Mouse (Mus musculus) embryonic facial prominence, embryonic 11.5 days (tissue): Measurements from ENCODE around the gene Ntn3. TPM values are rescaled to one million over a fixed set of nuclear protein-coding genes. Genes with fewer than 3 reads are reported as not detected.
A peak's percentile ranks its signal among the peaks of the same experiment; 100 is the strongest.

Source experiments
- ATAC-seq: fragments of 200-750 bp; cut with Nextera tagmentation; replicated peaks from 2 replicates; pipeline ENCODE4 v1.8.0; 2017; ENCODE audit warnings: low read depth; ENCODE audit not compliant: insufficient number of reproducible peaks, low FRiP score, low TSS enrichment
- DNase-seq: peaks from one replicate; pipeline ENCODE4 v3.0.0-alpha.2; 2015; ENCODE audit warnings: low spot score
- H3K27ac ChIP-seq: fragments of 300-500 bp; sonication (generic); replicated peaks from 2 replicates; pipeline ENCODE4 v1.5.1; 2014; ENCODE audit warnings: mild to moderate bottlenecking, low read depth, low read length, control low read depth
- H3K27me3 ChIP-seq: fragments of 300-500 bp; sonication (generic); 2 replicates; pipeline ENCODE4 v1.6.1; 2014; ENCODE audit warnings: mild to moderate bottlenecking, low read length, moderate library complexity, mixed read lengths; ENCODE audit not compliant: control insufficient read depth, insufficient read depth
- H3K36me3 ChIP-seq: fragments of 300-500 bp; sonication (generic); replicated peaks from 2 replicates; pipeline ENCODE4 v1.6.1; 2014; ENCODE audit warnings: low read depth, mild to moderate bottlenecking, low read length, moderate library complexity, mixed read lengths; ENCODE audit not compliant: control insufficient read depth, insufficient read depth
- H3K4me1 ChIP-seq: fragments of 300-500 bp; sonication (generic); 2 replicates; pipeline ENCODE4 v1.6.1; 2014; ENCODE audit warnings: low read length, mixed read lengths; ENCODE audit not compliant: control insufficient read depth, insufficient read depth
- H3K4me2 ChIP-seq: fragments of 300-500 bp; sonication (generic); 2 replicates; pipeline ENCODE4 v1.6.1; 2014; ENCODE audit warnings: low read depth, mild to moderate bottlenecking, control low read depth, low read length, moderate library complexity
- H3K4me3 ChIP-seq: fragments of 300-500 bp; sonication (generic); 2 replicates; pipeline ENCODE4 v1.5.1; 2014; ENCODE audit warnings: low read depth, low read length, control low read depth
- H3K9ac ChIP-seq: fragments of 300-500 bp; sonication (generic); replicated peaks from 2 replicates; pipeline ENCODE4 v1.6.1; 2014; ENCODE audit warnings: mild to moderate bottlenecking, control low read depth, low read length
- H3K9me3 ChIP-seq: fragments of 300-500 bp; sonication (generic); replicated peaks from 2 replicates; pipeline ENCODE4 v1.6.1; 2016; ENCODE audit warnings: mild to moderate bottlenecking, low read length, inconsistent platforms, mixed read lengths; ENCODE audit not compliant: control insufficient read depth
- WGBS: fragments of 180-500 bp; shearing (Covaris S2); extraction: QIAGEN DNeasy Blood & Tissue Kit; methylation state at CpG from one replicate; pipeline ENCODE4 v1.1.7; 2014; 5-methylcytosine and 5-hydroxymethylcytosine counted together
- polyA plus RNA-seq: library from polyadenylated mRNA; unstranded; fragments of >200 nt; fragmentation: Nextera tagmentation; extraction: Ambion mirVana; gene quantifications from 2 replicates; pipeline ENCODE4 v1.2.1, GENCODE M21; 2014

Gene Ntn3
- 6.2 and 7.1 TPM in 2 replicates for polyA plus RNA-seq

DNA sequence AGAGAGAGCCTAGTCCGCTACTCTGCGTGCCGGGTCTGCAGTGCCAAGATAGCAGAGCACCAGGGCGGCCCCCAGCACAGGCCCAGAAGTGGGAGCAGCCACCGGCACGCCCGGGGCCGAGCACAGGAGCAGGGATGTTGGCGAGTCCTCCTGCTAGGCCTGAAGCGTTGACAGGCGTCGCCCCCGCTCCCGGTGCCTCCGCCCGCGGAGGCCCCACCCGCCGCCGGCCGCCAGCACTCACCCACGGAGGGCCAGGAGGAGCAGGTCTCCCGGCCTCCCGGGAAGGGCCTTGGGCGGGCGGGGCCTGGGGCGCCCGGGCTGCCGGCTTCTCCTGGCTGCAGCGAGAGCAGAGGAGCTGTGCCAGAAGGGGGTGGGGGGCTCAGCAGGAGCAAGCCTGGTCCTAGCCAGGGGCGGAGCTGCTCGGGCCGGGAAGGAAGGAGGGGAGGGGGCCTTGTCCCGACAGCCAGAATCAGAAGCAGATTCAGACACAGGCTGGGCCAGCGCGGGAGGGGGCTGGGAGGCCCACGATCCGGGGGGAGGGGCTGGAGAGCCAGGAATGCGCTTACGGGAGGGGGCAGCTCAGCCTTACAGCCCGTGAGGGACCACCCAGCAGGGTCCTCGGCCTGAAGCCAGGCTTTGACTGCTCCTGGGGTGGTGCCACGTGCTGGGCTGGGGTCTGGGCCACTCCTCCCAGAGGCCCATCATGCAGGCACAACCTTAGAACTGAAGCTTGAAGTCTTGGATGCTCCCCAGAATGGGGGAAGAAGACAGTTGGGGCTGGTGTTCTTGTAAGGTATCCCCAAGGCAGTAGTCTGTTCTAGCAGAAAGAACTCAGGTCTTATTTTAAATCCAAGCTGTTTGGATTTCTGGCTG lies at the start of gene Ntn3:
Ntn3 (minus strand) TSS at position 489 of the 873 bp plus-strand sequence.
- peak; percentile 94 for DNase-seq
- Histone ChIP-seq H3K4me2 (peak within 1 kb of the TSS; percentile 96), H3K27ac (peak within 1 kb of the TSS; percentile 88), H3K27me3 (no peaks in the 10 kb centered on the region; the same call in 1 of the 2 replicates), H3K9me3 (no peaks in the 10 kb centered on the region), H3K4me3 (peak within 1 kb of the TSS; percentile 73), H3K36me3 (no peaks in the 10 kb centered on the region), H3K9ac (peak within 1 kb of the TSS; percentile 82), H3K4me1 (peaks cover 33% of the 10 kb centered on the region)
- WGBS: under 1% methylated on average over 34 of the region's 43 CpGs
- peak; percentile 62 for ATAC-seq

DNA sequence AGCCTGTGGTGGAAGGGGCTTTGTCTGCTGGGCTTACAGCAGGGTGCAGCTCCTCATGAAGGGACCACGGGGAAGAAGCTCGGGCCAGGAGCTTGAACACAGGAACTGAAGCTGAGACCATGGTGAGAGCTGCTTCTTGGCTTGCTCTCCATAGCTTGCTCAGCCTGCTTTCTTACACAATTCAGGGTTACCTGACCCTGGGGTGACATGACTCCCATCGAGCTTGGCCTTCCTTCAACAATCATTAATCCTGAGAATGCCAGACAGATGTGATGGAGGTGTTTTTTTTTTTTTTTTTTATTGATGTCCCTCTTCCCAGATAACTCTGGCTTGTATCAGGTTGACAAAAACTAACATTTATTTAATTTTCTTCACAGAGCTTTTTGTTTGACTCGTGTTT lies 49.6 kb upstream of the Ntn3 start:
- DNase-seq: no peak
- no peak overlapping the region for H3K4me3 ChIP-seq
- H3K27me3 ChIP-seq: no peaks in the 10 kb centered on the region
- no peak for ATAC-seq
- H3K9me3 ChIP-seq: no peaks in the 10 kb centered on the region
- 83% methylated on average over 4 of the region's 4 CpGs for WGBS
- no peaks in the 10 kb centered on the region for H3K36me3 ChIP-seq
- H3K9ac ChIP-seq: no peak overlapping the region
- H3K4me1 ChIP-seq: no peaks in the 10 kb centered on the region
- no peak overlapping the region for H3K27ac ChIP-seq
- no peak overlapping the region for H3K4me2 ChIP-seq

DNA sequence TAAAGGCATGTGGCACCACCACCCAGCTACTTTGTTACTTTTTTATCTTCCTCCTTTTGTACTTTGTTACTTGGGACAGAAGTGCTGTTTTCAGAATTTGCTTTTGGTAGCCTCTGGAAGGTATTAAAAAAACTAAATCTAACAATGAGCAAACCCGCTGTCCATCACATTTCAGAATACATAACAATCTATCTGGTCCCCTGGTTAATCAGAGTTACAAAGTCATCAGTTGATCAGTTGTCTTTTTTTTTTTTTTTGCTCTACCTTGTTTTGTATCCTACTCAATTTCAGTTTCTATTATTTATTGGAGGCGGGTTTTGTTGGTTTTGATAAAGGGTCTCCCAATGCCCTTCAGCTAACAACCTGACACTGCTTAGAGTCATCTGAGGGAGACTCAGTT lies 43.0 kb upstream of the Ntn3 start:
- Histone ChIP-seq H3K9me3 (no peaks in the 10 kb centered on the region), H3K36me3 (peaks cover 14% of the 10 kb centered on the region; the same call in 1 of the 2 replicates), H3K27me3 (no peaks in the 10 kb centered on the region), H3K4me2 (peak overlapping the region; percentile 50; the same call in 1 of the 2 replicates), H3K4me3 (no peak overlapping the region), H3K9ac (no peak overlapping the region; the same call in 1 of the 2 replicates), H3K4me1 (peaks cover 4% of the 10 kb centered on the region; the same call in 1 of the 2 replicates), H3K27ac (no peak overlapping the region)
- ATAC-seq (no peak), DNase-seq (no peak)
- WGBS: 96% methylated on average over 2 of the region's 2 CpGs

DNA sequence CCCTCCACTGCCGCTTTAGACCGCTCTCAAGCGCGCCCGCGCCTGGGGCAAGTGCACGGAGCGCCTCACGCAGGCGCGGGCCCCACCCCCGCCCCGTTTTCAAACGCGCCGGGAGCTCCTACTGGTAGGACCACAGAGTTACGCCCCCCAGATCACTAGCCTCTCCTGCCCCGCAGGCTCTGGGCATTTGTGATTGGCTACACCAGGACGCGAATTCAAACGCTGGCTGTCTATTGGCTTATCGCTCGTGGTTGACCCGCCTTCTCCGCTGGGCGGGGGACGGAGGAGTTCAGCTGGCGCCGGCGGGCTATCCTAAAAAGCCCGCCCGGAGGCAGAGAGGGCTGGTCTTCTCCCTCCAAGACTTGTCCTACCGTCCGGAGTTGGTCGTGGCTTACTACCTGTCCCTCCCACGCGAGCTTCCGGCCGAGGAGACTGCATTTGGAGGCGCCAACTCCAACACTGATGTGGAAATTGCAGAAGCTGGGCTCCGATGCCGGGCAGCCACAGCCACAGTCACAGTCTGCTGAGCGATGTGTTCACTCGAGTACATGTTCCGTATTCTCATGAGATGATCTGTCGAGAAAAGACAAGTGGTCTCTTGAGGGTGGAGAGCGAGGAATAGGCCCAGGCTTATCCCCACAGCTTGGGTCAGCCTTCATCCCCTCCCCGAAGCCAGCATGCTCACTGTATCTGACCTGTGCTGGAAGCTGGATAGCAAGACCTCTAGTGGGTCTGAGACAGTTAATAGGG lies 42.2 kb upstream of the Ntn3 start, which contains the start of gene Ccnf:
Ccnf (minus strand) TSS at position 165 of the 750 bp plus-strand sequence.
- peak within 1 kb of the TSS; percentile 74 for H3K27ac ChIP-seq
- H3K9me3 ChIP-seq: no peaks in the 10 kb centered on the region
- peak within 1 kb of the TSS; percentile 50 for H3K4me2 ChIP-seq
- ATAC-seq (peak; percentile 100), DNase-seq (peak; percentile 99)
- peaks cover 15% of the 10 kb centered on the region for H3K36me3 ChIP-seq
- no peaks in the 10 kb centered on the region for H3K27me3 ChIP-seq
- peaks cover 4% of the 10 kb centered on the region; the same call in 1 of the 2 replicates for H3K4me1 ChIP-seq
- WGBS: under 1% methylated on average over 48 of the region's 48 CpGs
- peak within 1 kb of the TSS; percentile 85 for H3K9ac ChIP-seq
- H3K4me3 ChIP-seq: peak within 1 kb of the TSS; percentile 71

DNA sequence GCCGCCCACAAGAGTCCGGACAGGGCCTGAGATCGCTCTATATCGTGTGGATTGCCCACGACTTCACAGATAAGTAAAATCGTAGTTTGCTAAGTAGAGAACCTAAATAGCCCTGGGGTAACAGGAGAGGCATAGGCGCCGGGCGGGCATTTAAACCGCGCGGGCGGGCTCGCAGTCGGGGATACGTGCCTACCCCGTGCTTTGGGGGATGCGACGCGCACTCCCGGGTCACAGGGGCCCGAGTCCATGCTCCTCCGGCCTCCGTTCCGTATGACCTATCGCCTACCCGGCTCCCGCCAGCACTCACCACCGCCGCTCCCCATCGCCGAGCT lies 41.6 kb upstream of the Ntn3 start:
- Histone ChIP-seq H3K4me1 (peaks cover 4% of the 10 kb centered on the region; the same call in 1 of the 2 replicates), H3K9ac (peak overlapping the region; percentile 85), H3K27ac (peak overlapping the region; percentile 73), H3K4me3 (peak overlapping the region; percentile 71), H3K27me3 (no peaks in the 10 kb centered on the region), H3K4me2 (peak overlapping the region; percentile 50), H3K36me3 (peaks cover 17% of the 10 kb centered on the region), H3K9me3 (no peaks in the 10 kb centered on the region)
- 1% methylated on average over 31 of the region's 32 CpGs for WGBS
- DNase-seq: no peak
- no peak for ATAC-seq

DNA sequence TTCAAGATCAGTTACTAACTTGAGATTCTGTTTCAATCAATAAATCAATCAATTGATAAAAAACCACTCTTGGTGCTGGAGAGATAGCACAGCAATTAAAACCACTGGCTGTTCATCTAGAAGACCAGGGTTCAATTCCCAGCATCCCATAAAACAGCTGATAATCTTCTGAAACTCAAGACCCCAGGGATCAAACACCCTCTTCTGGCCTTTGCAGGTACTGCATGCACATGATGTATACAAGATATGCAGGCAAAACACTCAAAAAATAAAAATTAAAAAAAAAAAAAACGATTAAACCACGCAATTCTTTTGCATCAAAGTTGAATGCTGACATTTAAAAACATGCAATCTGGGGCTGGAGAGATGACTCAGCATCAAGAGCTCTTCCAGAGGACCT lies 39.3 kb upstream of the Ntn3 start:
- H3K9me3 ChIP-seq: 0 out of 2 replicates have a peak, but pooled peaks cover 2% of the 10 kb centered on the region
- peak; percentile 17 for DNase-seq
- ATAC-seq: no peak
- no peaks in the 10 kb centered on the region for H3K27me3 ChIP-seq
- peaks cover 27% of the 10 kb centered on the region for H3K36me3 ChIP-seq
- H3K4me3 ChIP-seq: no peak overlapping the region
- no peak overlapping the region for H3K27ac ChIP-seq
- no peak overlapping the region for H3K4me2 ChIP-seq
- H3K4me1 ChIP-seq: peaks cover 4% of the 10 kb centered on the region; the same call in 1 of the 2 replicates
- WGBS: 90% methylated on average over 2 of the region's 2 CpGs
- H3K9ac ChIP-seq: no peak overlapping the region

DNA sequence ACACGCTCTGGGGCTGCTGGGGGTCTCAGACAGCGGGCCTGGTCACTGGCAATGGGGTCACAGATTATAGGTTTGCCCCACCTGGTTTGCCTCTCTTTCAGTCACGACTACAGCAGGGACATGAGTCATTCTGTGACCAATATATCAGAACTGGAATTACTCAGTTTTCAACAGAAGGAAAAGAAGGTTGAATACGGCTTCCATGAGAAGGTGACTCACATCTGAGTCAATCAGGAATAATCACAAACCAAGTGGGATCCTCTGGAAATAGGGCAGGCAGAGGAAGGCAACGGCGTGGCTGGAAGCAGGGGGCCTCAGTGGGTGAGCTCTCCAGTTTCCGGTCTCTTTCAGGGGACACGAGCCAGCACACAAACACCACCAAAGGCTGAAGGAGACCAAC lies 34.7 kb upstream of the Ntn3 start:
- Histone ChIP-seq H3K4me3 (no peak overlapping the region), H3K9me3 (0 out of 2 replicates have a peak, but pooled peaks cover 2% of the 10 kb centered on the region), H3K4me1 (no peaks in the 10 kb centered on the region), H3K4me2 (no peak overlapping the region), H3K27me3 (no peaks in the 10 kb centered on the region), H3K9ac (no peak overlapping the region), H3K36me3 (peaks cover 36% of the 10 kb centered on the region), H3K27ac (no peak overlapping the region)
- 94% methylated on average over 8 of the region's 8 CpGs for WGBS
- no peak for ATAC-seq
- DNase-seq: no peak
